Mouse (Mus musculus): Measurements from ENCODE around the gene Tor2a.

Gene Tor2a

GRCm38 (mm10) chr2:32763353-32763752 lies 6.3 kb downstream of the Tor2a start:
- no peak for DNase-seq (ENCODE audit: low spot score in 2 of 2)

DNA sequence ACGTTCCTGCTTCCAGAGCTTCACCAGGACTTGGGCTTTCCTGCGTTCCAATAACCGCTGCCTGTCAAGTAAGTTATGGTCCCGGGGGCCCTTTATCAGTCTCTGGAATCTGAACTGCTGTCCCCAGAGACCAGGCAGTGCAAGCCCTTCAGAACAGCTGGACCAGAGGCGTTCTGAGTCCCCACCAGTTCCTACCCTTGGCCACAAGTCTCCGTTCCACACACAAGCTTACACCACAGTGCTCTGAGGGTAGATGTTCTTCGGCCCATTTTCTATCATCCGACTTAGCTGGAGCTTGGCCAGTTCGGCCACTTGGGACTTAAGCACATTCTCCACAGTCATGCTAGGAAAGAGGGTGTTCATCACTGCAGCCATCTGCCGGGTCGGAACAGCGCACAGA lies 10.2 kb downstream of the Tor2a start:
- no peak for DNase-seq (ENCODE audit: low spot score in 2 of 2)

DNA sequence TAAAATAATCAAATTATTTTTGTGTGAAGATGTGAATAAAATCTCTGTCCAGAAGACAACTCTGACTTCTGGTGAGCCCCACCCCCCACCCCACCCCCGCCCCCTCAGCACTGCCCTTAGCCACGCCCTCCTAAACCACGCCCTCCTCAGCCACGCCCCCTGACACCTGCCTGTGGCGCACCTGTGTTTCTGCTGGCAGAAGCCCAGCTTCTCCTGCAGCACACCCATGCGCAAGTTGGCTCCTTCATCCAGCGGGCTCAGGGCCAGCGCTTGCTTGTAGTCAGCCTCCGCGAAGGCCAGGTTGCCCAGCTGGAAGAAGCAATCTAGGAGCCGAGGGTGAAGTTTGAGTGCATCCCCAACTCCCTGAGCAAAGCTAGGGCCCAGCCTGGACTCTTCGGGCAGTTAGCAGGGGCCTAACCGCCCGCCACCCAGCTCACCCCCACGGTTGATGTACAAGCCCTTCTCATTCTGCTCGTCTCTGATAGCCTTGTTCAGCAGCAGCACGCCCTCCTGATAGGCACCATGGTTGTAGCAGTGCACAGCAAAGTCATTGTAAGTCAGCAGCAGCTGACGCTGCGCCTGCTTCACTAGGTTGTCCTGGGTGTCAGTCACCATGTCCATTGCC lies 11.7 kb downstream of the Tor2a start:
- DNase-seq (ENCODE audit: low spot score in 2 of 2) = no peak

- no peak for DNase-seq (ENCODE audit: low spot score in 2 of 2)
These were observed 12.5 kb downstream of the Tor2a start for GRCm38 (mm10) chr2:32769327-32770085.

- no peak for DNase-seq (ENCODE audit: low spot score in 2 of 2)
These were observed 14.9 kb downstream of the Tor2a start for GRCm38 (mm10) chr2:32771886-32772285.

DNA sequence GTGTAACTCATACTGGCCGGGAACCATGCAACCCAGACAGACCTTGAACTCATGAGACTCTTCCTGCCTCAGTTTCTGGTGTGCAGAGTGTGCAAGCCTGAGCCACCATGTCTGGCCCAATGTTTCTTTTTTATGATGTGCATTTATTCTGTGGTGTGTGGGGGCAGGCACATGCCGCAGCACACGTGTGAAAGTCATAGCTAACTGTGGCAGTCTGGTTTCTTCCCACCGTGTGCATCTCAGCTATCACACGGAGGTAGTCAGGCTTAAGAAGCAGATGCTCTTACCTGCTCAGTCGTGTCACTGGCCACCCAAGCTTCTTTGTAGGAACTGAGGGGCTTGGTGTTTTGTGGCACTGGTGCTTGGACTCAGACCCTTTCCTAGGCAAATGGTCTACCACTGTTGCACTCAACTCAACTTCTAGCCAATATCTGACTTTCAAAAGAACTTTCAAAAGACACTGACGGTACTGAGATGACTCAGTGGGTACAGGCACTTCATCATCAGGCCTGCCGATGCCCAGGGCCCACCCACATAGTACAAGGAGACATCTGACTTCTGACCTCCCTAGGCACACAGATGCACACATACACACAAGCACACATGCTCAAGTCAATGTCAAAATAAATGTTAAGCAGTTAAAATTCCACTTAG lies 15.7 kb downstream of the Tor2a start:
- DNase-seq (ENCODE audit: low spot score in 2 of 2) = no peak

DNA sequence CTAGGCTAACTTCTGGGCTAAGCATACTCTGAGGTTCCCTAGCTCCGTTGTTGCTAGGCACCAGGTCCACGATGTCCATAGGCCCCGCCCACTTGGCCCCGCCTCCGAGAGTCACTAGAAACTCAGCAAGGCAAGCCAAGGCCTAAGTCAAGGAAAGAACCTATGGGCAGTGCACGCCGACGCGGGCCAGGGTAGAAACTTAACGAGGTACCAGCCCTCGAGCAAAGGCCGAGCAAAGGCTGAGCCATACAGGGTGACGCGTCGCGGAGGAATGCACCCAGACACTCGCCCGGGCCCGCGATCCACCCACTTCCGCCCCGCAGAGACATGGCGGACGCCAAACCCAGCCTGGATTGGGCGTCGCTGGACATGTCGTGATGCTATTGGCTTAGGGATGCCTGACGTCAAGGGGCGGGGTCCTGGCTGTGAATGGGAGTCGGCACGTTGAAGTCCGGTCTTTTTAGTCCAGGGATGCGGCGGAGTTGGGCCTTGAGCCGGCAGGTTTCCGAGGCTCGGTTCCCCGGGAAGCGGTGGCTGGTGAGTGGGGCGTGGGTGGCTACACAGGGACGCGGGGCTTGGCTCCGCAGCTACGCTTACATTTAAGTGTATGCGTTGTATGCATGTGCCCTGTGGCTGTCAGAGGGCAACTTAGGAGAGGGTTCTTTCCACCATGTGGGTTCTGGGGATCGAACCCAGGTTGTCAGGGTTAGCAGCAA lies 18.5 kb downstream of the Tor2a start, which contains the start of the genes Ttc16 and Ptrh1:
Ttc16 (minus strand) TSS at position 275 of the 716 bp plus-strand sequence.
Ptrh1 (plus strand) TSS at position 428 of the 716 bp plus-strand sequence.
- DNase-seq (ENCODE audit: low spot score in 2 of 2) = peak; percentile 98 to 99

GRCm38 (mm10) chr2:32776192-32776591 lies 19.2 kb downstream of the Tor2a start:
- DNase-seq (ENCODE audit: low spot score in 2 of 2) = no peak

DNA sequence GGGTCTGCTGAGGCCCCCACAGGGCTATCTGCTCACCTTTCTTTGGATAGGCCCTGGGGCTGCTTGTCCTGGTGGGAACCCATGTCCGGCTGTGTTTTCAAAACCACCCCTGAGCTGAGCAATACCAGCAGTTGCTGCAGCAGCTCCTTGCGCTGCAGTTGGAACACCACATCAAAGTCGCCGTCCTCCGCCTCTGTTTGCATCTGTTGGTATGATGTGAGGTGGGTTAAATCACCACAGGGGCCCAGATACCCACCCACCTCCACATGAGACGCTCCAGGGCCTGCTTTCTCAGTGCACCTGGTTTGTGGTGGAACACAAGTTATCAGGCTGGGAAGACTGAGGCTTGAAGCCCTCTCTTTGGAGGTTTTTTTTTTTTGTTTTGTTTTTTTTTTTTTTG lies 21.0 kb downstream of the Tor2a start:
- DNase-seq (ENCODE audit: low spot score in 2 of 2) = no peak

DNA sequence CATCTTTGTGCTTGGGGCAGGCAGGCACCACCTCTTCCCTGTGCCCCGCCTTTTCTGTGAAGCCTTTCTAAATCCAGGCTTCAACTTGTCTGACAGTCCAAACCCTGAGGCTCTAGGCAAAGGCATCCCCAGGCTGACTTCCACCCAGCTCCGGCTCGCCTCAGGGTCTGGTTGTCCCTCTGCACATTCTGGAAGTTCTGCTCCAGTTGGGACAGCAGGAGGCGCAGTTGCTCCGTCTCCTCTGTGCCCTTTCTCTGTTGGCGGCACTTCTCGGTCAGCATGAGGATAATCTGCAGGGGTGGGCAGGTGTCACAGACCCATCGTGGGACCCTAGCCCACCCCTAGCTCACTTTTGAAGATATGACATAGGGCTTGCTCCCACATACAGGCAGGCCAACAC lies 22.1 kb downstream of the Tor2a start:
- peak; percentile 43 to 45 for DNase-seq (ENCODE audit: low spot score in 2 of 2)

GRCm38 (mm10) chr2:32779714-32780113 lies 22.7 kb downstream of the Tor2a start:
- no peak for DNase-seq (ENCODE audit: low spot score in 2 of 2)

DNA sequence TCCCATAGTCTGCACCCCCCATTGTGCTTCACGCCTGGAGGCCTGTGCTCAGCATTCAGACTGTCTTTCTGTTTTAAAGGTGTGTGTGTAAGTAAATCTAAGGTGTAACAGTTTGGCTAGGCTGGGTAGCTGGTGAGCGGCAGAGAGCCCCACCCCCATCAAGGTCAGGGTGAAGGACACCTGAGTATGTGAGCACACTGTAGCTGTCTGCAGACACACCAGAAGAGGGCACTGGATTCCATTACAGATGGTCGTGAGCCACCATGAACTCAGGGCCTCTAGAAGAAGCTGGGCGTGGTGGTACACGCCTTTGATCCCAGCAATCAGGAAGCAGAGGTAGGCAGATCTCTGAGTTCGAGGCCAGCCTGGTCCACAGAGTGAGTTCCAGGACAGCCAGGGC lies 24.7 kb downstream of the Tor2a start:
- DNase-seq (ENCODE audit: low spot score in 2 of 2) = no peak

DNA sequence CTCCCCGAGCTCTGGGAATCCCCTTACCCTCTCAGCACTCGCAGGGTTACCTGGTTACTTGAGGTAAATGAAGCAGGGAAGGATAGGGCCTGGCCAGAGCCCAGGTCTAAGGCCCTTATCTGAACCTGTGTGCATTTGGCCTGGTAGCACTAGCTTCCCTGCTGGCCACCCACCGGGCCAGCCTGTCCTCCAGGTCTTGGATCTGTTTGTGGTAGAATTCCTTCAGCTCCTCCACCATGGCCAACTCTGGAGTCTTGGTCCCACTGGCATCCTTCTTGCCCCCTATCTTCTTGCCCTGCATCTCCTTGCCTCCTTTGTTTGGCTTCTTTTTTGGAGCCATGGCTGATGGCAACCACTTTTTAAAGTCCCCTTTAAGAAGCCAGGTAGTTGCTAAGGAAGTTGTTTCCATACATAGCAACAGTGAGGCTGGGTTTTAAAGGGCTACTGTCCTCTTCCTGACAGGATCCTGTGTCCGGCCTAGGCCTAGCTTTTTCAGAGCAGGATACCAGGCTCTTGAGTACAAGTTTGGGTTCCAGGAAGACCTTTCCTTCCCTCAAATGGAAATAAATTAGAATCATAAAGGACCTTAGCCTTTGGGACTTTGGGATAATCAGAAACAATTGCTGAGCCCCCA lies 27.1 kb downstream of the Tor2a start, which contains the start of gene Cfap157:
Cfap157 (minus strand) TSS at position 381 of the 634 bp plus-strand sequence.
- no peak for DNase-seq (ENCODE audit: low spot score in 2 of 2)

DNA sequence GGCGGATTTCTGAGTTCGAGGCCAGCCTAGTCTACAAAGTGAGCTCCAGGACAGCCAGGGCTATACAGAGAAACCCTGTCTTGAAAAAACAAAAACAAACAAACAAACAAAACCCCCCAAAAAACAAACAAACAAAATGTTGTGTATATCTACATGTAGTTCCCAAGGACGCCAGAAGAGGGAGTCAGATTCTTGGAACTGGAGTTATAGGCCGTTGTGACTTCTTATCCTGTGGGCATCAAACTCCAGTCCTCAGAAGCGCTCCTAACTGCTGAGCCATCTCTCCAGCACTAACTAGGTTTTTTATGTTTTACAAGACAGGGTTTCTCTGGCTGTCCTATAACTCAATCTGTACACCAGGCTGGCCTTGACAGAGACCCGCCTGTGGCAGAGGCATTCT lies 30.1 kb downstream of the Tor2a start:
- DNase-seq (ENCODE audit: low spot score in 2 of 2) = no peak

DNA sequence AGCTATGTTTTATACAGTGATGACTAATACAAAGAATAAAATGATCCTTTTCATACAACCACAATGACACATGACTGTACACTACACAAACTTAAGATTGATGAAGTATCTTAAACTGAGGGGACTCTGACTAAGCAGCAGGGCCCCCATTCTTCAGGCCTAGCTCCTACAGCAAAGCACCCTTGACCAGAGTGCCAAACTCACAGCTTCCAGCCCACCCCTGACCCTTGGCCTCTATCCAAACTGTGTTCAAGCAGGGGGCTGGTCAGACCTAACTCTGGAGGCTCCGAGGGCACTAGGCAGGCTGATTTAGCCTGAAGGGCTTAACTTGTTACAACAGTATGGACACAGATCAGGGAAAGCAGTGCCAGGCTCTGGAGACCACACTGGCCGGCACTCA lies 31.5 kb downstream of the Tor2a start:
- DNase-seq (ENCODE audit: low spot score in 2 of 2) = no peak

- DNase-seq (ENCODE audit: low spot score in 2 of 2) = peak in 1 of 2 experiments; percentile 35
These were observed 34.3 kb downstream of the Tor2a start for GRCm38 (mm10) chr2:32791297-32791696.

DNA sequence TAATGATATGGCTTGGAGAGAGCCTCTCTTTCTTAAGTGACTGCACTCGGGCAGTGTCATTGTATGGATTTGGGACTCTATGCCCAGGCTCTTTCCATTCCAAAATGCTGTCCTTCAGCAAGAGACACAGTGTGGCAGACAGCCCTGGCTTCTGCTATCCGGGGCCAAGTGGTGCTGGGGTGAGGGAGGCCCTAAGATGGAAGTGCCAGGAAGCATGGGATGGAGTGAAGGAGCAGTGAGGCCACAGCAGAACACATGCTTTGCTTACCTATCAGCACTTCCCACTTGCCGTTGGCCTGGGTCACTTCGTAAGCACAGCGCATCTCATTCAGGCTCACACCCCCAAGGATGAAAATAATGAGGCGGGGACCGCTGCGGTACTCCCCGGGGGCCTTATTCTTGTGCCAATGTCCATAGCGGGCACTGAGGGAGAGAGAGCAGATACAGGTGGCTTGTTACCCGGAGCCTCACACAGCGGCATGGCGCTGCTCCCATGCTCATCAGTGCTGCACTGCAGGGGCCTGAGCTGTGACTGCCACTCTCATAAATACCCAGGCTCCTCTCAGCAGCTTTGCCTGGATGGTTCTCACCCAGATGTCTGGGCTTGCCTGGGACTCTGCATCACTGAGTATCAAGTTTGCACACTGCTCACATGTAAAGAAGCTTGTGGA lies 38.8 kb downstream of the Tor2a start:
- DNase-seq (ENCODE audit: low spot score in 2 of 2) = no peak

DNA sequence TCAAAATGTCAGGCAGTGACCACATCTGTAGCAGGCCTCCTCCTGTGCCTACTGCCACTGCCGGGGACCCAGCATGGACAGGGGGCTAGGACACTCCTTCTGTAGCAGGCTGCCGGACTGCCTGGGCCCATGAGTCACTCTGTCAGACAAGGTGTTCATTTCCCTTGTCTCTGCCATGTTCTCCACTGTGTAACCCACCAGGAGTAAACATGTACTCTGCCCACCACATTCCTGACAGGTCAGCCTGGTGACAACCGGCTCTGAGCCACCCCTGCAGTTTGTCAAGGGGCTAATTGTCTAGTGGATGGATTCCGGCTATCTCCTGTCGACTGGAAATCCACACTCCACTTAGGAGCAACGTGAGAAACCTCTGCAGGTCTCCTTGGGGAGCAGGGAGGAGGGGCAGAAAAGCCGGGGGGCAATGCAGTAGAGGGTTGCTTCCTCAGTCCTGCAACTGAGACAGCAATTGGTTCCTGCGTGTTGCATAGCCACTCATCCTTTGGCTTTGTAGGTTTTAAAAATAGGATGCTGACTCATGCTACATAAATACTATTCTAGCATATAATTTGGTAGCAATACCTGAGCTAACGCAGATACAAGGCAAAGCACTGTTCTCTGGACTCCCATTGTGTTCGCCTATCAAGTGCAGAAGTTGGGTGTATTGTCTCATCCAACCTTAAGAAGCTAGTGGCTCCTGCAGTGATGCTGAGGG lies 41.4 kb downstream of the Tor2a start:
- no peak for DNase-seq (ENCODE audit: low spot score in 2 of 2)

GRCm38 (mm10) chr2:32808816-32809566 lies 52.0 kb downstream of the Tor2a start:
- no peak for DNase-seq (ENCODE audit: low spot score in 2 of 2)

All from urinary bladder, adult 18-20 months (tissue).